Mouse (Mus musculus) G1E (cell line): Measurements from ENCODE around the gene Tmprss11g. TPM values are rescaled to one million over a fixed set of nuclear protein-coding genes. Genes with fewer than 3 reads are reported as not detected.

ENCODE experiments used
- ATAC-seq: 2 replicates; pipeline ENCODE4 v1.8.0; 2016; ENCODE audit warnings: mild to moderate bottlenecking; ENCODE audit not compliant: insufficient number of reproducible peaks, poor library complexity, low FRiP score, severe bottlenecking; ENCODE audit errors: extremely low read depth
- DNase-seq: peaks from one replicate; pipeline ENCODE4 v3.0.0; 2012; ENCODE audit warnings: low spot score
- H3K27me3 ChIP-seq: 2 replicates; pipeline ENCODE4 v1.6.1; 2012; ENCODE audit warnings: mild to moderate bottlenecking, low read length, inconsistent platforms; ENCODE audit not compliant: insufficient read depth
- H3K36me3 ChIP-seq: replicated peaks from 2 replicates; pipeline ENCODE3; 2012; ENCODE audit warnings: mild to moderate bottlenecking, inconsistent platforms
- H3K4me1 ChIP-seq: 2 replicates; pipeline ENCODE4 v1.6.1; 2012; ENCODE audit warnings: low read depth, low read length, inconsistent platforms, mixed read lengths; ENCODE audit not compliant: insufficient read depth
- H3K4me3 ChIP-seq: 2 replicates; pipeline ENCODE4 v1.5.1; 2012; ENCODE audit warnings: low read depth, mild to moderate bottlenecking, inconsistent platforms, low read length, moderate library complexity, mixed read lengths
- H3K9me3 ChIP-seq: replicated peaks from 2 replicates; pipeline ENCODE4 v1.6.1; 2012; ENCODE audit warnings: inconsistent platforms
- CTCF ChIP-seq: IDR thresholded peaks from 2 replicates; pipeline ENCODE4 v1.5.1; 2012; ENCODE audit warnings: low read depth, low read length, inconsistent platforms, mixed read lengths
- GATA1 ChIP-seq: IDR thresholded peaks from 2 replicates; pipeline ENCODE4 v1.6.1; 2012; ENCODE audit warnings: borderline replicate concordance, low read length, inconsistent platforms, mixed read lengths
- GATA2 ChIP-seq: IDR thresholded peaks from 2 replicates; pipeline ENCODE4 v1.6.1; 2012; ENCODE audit warnings: low read depth, low read length, inconsistent platforms, borderline replicate concordance
- POLR2AphosphoS5 ChIP-seq: IDR thresholded peaks from 2 replicates; pipeline ENCODE4 v1.6.1; 2012; ENCODE audit warnings: low read depth, low read length, inconsistent platforms; ENCODE audit not compliant: insufficient replicate concordance
- TAL1 ChIP-seq: conservative IDR thresholded peaks from 2 replicates; pipeline ENCODE4 v1.6.1; 2012; ENCODE audit warnings: low read depth, low read length, inconsistent platforms, mixed read lengths
- polyA plus RNA-seq: library from polyadenylated mRNA; stranded (reverse); fragments of >175 nt; gene quantifications from 2 replicates; pipeline ENCODE4 v1.2.3, GENCODE M21; 2012
- total RNA-seq, 2 experiments: library from RNA; stranded (forward) in 1 of 2; stranded (reverse) in 1 of 2; fragments of 200-1000 nt in 1 of 2; fragments of >200 nt in 1 of 2; fragmentation: Nextera tagmentation in 1 of 2; gene quantifications; 2 replicates each; pipeline ENCODE4 v1.2.3; 2014 to 2017

Gene Tmprss11g
- total and polyA plus RNA-seq, 3 experiments: 0.16 TPM; not detected in 2

DNA sequence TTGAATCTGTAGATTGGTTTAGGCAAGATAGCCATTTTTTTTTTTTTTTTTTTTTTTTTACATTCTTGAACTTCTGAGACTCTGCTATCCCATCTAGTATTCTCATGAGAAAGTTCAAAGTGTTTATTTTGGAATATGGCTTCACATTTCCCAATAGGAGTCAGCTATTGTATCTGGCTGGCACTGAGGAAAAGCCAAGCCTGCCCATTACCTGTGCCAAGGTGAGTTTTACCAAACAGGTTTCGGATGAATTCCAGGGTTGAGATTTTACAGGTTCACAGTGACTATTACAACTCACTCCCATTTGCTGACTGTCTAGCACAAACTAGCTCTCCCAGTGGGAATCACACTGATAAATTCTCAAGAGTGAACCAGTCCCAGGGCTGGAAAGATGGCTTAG is 36.4 kb downstream of the Tmprss11g start:
- Histone ChIP-seq H3K4me1 (no peaks in the 10 kb centered on the region), H3K4me3 (no peak overlapping the region), H3K27me3 (no peaks in the 10 kb centered on the region), H3K36me3 (no peaks in the 10 kb centered on the region), H3K9me3 (no peaks in the 10 kb centered on the region)
- TF ChIP-seq GATA1: no peak
- no peak for TF ChIP-seq GATA2
- TF ChIP-seq CTCF: no peak
- no peak for TF ChIP-seq TAL1
- no peak for TF ChIP-seq POLR2AphosphoS5
- DNase-seq (no peak), ATAC-seq (no peak)

DNA sequence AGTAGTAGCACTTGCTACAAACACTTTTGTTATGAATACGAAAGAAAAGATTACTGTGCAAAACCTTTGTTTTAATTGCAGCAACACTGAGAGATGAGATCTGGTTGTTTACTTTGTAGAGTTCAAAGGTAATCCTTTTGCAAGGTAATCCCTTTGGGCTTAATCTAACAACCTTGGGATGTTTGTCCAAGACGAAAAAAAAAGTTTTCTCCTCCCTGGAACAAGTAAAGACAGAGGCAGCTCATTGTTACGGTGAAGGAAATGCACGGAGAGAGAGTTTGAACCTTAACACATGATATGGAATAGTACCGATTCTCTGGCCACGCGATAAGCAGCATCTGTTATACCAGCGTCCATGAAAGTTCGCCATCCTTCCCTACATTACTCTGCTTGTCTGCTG is 44.5 kb downstream of the Tmprss11g start:
- TF ChIP-seq POLR2AphosphoS5 (no peak), GATA2 (no peak), GATA1 (no peak), TAL1 (no peak), CTCF (no peak)
- DNase-seq (no peak), ATAC-seq (no peak)
- no peaks in the 10 kb centered on the region for H3K36me3 ChIP-seq
- no peak overlapping the region for H3K4me3 ChIP-seq
- no peaks in the 10 kb centered on the region for H3K4me1 ChIP-seq
- no peaks in the 10 kb centered on the region for H3K27me3 ChIP-seq
- H3K9me3 ChIP-seq: no peaks in the 10 kb centered on the region

- Histone ChIP-seq H3K9me3 (no peaks in the 10 kb centered on the region), H3K27me3 (no peaks in the 10 kb centered on the region), H3K4me3 (no peak within 1 kb of the TSS), H3K36me3 (no peaks in the 10 kb centered on the region), H3K4me1 (no peaks in the 10 kb centered on the region)
- DNase-seq: no peak
- TF ChIP-seq GATA1 (no peak), CTCF (no peak), TAL1 (no peak), GATA2 (no peak), POLR2AphosphoS5 (no peak)
- ATAC-seq: no peak
Observed at GRCm38 (mm10) chr5:86468890-86469289, 49.5 kb downstream of the Tmprss11g start, which contains the start of gene Tmprss11a. Gene Tmprss11a (minus strand): TSS chr5:86468990.

- no peaks in the 10 kb centered on the region for H3K36me3 ChIP-seq
- DNase-seq (no peak), ATAC-seq (no peak)
- no peaks in the 10 kb centered on the region for H3K27me3 ChIP-seq
- TF ChIP-seq POLR2AphosphoS5 (no peak), GATA1 (no peak), GATA2 (no peak), TAL1 (no peak), CTCF (no peak)
- no peaks in the 10 kb centered on the region for H3K4me1 ChIP-seq
- H3K9me3 ChIP-seq: no peaks in the 10 kb centered on the region
- no peak overlapping the region for H3K4me3 ChIP-seq
Observed at GRCm38 (mm10) chr5:86439306-86439705, 79.1 kb downstream of the Tmprss11g start.

GRCm38 (mm10) chr5:86438548-86438947 is 79.9 kb downstream of the Tmprss11g start:
- Histone ChIP-seq H3K27me3 (no peaks in the 10 kb centered on the region), H3K4me3 (no peak overlapping the region), H3K4me1 (no peaks in the 10 kb centered on the region), H3K9me3 (no peaks in the 10 kb centered on the region), H3K36me3 (no peaks in the 10 kb centered on the region)
- ATAC-seq (no peak), DNase-seq (no peak)
- no peak for TF ChIP-seq TAL1
- TF ChIP-seq GATA1: no peak
- no peak for TF ChIP-seq POLR2AphosphoS5
- TF ChIP-seq GATA2: no peak
- no peak for TF ChIP-seq CTCF

Other genes with a start within 250 kb of the Tmprss11g start
- not detected in 2 replicates for gene Tmprss11c, start 229.3 kb downstream of the Tmprss11g start, total RNA-seq (2014; fragmentation: Nextera tagmentation)
- not detected in 2 replicates for gene Tmprss11c, start 229.3 kb downstream of the Tmprss11g start, total RNA-seq (2017)
- gene Tmprss11c, start 229.3 kb downstream of the Tmprss11g start, polyA plus RNA-seq: not detected in 2 replicates
- gene Tmprss11d, start 145.2 kb downstream of the Tmprss11g start, total RNA-seq (2014; fragmentation: Nextera tagmentation): not detected in 2 replicates
- gene Tmprss11d, start 145.2 kb downstream of the Tmprss11g start, total RNA-seq (2017): 0.11 TPM in 1 of 2 replicates, not detected in the other
- not detected in 2 replicates for gene Tmprss11d, start 145.2 kb downstream of the Tmprss11g start, polyA plus RNA-seq
- gene Tmprss11a, start 49.6 kb downstream of the Tmprss11g start, total RNA-seq (2014; fragmentation: Nextera tagmentation): not detected in 2 replicates
- 0.05 and 0.06 TPM in 2 replicates for gene Tmprss11a, start 49.6 kb downstream of the Tmprss11g start, total RNA-seq (2017)
- gene Tmprss11a, start 49.6 kb downstream of the Tmprss11g start, polyA plus RNA-seq: not detected in 2 replicates
- not detected in 2 replicates for gene Tmprss11f, start 113.8 kb upstream of the Tmprss11g start, total RNA-seq (2014; fragmentation: Nextera tagmentation)
- 0.06 and 0.27 TPM in 2 replicates for gene Tmprss11f, start 113.8 kb upstream of the Tmprss11g start, total RNA-seq (2017)
- not detected in 2 replicates for gene Tmprss11f, start 113.8 kb upstream of the Tmprss11g start, polyA plus RNA-seq
- not detected in 2 replicates for gene Tmprss11b, start 157.8 kb upstream of the Tmprss11g start, total RNA-seq (2014; fragmentation: Nextera tagmentation)
- 0.06 and 0.22 TPM in 2 replicates for gene Tmprss11b, start 157.8 kb upstream of the Tmprss11g start, total RNA-seq (2017)
- gene Tmprss11b, start 157.8 kb upstream of the Tmprss11g start, polyA plus RNA-seq: not detected in 2 replicates
- gene Tmprss11e, start 227.2 kb upstream of the Tmprss11g start, total RNA-seq (2014; fragmentation: Nextera tagmentation): not detected in 2 replicates
- 0.12 TPM in 1 of 2 replicates, not detected in the other for gene Tmprss11e, start 227.2 kb upstream of the Tmprss11g start, total RNA-seq (2017)
- not detected in 2 replicates for gene Tmprss11e, start 227.2 kb upstream of the Tmprss11g start, polyA plus RNA-seq